Mouse (Mus musculus): ENCODE results near the gene Mtr.

DNA sequence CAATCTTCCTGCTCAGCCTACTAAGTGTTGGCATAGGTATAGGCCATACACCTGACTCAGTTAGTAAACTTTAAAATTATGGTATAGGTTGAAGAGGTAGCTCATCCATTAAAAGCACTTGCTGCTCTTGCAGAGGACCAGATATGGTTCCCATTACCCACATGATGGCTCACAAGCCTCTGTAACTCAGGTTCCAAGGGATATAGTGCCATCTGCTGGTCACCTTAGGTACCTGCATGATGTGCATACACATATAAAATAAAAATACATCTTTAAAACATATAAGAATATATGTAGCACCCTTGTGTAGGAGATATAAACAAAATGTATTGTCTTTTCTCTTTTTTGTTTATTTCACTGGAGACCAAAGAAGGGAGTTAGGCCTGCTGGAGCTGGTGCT, 3.6 kb upstream of the Mtr start:
- no peak for TF ChIP-seq POLR2A (IDR thresholded peaks at IDR 0.05; ENCODE audit: extremely low read depth, insufficient read depth, low read length)
- TF ChIP-seq CTCF (IDR thresholded peaks at IDR 0.05; ENCODE audit: low read depth, low read length): 0 out of 2 replicates have a peak, but pooled peaks have one; percentile 13

Measured in liver, adult 2 months (tissue).